Mouse (Mus musculus): ENCODE data around the gene Pram1.

Gene Pram1

DNA sequence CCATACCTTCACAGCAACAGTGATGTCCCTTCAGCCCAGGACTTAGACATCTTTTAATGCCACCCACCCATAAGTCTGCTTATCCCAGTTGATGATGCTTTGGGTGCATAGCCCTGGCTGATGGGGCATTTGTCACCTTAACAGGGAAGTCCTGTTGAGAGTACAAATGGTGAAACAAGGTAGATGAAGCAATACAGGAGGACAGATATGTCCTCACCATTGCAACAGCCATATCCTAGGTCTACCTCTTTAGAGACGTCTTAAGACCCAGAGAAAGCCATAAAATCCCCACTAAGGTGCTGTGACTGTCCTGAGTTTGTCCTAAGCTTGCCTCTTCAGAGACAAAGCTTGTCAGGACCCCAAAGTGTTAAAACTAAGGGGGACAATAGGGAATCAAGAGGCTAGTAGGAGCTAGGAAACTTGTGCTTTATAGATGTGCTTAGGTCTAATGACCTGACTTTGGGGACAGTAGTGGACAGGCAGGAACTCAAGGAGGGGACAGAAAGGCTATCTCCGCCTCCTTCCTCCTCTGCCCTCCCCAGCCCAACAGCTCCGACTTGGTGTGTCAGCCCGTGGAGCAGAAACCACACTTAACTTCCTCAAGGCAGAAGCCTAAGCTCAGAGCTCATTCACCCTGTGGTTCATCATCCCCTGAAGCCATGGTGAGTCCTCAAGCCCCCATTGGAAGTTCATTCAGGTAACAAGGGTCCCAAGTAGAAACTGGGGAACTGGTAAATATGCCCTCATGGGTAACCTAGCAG is at the start of gene Pram1:
Gene Pram1 (plus strand): TSS at position 541 of the 761 bp plus-strand sequence.
- DNase-seq (ENCODE audit: low spot score in 2 of 2), result no peak

DNA sequence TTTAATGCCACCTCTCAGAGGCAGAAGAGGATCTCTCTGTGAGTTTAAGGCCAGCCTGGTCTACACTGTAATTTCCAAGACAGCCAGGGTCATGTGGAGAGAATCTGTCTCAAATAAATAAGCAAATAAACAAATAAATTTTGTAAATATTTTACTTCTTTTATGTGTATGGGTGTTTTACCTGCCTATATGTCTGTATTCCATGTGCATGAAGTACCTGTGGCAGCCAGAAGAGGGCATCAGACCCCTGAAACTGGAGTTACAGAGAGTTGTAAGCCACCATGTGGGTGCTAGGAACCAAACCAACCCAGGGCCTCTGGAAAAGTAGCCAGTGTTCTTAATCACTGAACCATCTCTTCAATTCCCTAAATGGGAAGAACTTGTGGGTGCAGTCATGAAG is 40.6 kb upstream of the Pram1 start:
- no peak for DNase-seq (ENCODE audit: low spot score in 2 of 2)

DNA sequence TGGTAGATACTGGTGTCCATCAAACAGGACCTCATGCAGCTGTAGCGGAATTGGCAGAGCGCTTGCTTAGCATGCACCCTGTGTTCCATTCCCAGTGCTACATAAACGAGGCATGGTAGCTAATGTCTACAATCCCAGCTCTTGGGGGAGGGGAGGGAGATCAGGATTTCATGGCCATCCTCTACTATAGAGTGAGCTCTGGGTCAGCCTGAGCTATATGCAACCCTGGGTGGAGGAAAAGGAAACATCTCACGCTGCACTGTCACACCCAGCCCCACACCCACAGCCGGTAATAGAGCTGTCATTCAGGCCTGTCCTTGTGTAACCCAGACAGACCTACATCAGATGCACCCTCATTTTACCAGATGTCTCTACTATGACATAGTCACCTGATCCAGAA is 39.4 kb upstream of the Pram1 start:
- no peak for DNase-seq (ENCODE audit: low spot score in 2 of 2)

DNA sequence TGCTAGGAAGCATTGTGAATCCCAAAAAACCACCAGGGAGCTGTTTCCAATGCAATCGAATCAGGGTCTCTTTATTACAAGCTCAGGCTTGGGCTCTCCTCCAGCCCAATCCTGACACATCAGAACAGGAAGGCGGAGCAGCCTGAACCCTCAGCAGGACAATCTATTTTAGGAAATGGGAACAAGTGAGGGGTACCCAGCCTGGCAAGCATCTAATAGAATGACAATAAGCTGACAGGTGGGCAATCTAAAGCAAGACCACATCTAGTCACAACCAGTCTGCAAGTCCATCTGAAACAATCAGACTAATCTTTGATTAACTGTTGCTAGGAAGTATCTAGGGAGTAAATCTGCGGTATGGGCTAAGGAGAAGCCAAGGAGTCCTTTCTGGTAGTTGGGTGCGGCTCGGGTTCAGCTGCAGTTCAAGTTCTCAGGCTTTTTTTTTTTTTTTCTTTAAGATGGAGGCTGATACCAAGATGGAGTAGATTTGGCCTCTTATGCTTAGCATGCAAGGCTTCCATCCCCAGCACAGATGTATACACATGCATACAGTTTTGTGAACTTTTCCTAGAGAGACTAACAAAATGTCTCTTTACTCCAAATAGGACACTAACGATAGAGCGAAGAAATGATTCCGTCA is 37.9 kb upstream of the Pram1 start:
- no peak for DNase-seq (ENCODE audit: low spot score in 2 of 2)

DNA sequence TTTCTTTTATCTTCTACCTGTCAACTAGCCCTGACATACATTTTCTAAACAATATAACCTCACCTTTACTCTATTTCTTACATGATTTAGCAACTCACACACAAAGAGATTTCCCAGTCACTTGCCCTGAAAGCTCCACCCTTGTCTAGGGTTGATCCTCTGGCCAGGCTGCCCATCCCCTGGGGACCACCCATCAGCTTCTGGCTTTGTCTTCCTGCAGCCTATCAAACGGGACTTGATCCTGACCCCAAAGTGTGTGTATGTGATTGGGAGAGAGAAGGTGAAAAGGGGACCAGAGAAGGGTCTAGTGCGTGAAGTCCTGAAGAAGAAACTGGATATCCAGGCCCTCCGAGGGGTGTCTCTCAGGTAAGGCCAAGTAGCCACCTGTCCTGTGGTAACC is 37.0 kb upstream of the Pram1 start:
- no peak for DNase-seq (ENCODE audit: low spot score in 2 of 2)

DNA sequence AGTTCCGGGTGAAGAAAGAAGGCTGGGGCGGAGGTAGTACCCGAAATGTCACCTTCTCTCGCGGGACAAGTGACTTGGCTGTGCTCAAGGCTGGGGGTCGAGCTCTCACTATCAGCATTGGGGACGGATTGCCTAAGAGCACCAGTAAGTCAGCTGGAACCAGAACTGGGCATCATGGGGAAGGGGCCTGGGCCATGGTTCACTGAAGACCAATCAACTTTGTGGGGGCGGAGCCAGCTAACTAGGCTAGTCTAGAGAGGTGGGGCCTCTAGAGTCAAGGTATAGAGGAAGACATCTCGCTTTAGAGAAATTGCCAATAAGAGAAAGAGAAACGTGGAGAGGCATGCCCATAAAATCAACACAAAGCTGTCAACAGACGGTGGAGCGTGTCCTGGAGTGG is 35.9 kb upstream of the Pram1 start:
- peak in 1 of 2 experiments; percentile 9 for DNase-seq (ENCODE audit: low spot score in 2 of 2)

DNA sequence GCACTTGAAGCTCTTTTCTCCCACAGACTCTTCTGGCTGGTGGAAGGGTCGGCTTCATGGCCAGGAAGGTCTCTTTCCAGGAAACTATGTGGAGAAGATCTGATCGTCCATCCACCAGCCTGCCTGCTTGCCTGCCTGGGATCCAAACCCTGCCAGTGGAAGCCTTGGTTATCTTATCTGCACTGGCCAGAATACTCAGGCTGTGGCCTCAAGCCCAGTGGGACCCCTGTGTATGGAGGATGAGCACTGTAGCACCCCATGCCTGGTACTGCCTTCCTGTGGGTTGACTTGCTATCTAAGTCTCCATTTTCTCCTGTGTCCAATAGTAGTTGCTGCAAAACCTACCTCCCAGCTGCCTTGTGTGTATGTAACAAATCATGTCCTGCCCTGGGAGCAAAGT is 30.6 kb upstream of the Pram1 start:
- peak in 1 of 2 experiments; percentile 8 for DNase-seq (ENCODE audit: low spot score in 2 of 2)

DNA sequence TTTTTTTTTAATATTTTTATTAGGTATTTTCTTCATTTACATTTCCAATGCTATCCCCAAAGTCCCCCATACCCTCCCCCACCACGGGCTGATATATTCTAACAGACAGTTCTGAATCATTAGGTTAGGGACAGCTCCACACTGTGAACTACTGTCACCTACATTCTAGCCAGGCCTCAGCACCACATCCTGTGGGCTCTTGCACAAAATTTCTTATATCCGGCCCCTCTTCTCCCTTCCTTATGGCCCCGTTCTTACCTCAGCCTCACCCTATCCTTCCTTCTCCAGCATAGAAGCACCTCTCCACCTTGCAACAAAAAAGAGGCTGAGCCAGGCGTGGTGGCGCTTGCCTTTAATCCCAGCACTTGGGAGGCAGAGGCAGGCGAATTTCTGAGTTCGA is 27.3 kb upstream of the Pram1 start:
- peak in 1 of 2 experiments; percentile 9 for DNase-seq (ENCODE audit: low spot score in 2 of 2)

DNA sequence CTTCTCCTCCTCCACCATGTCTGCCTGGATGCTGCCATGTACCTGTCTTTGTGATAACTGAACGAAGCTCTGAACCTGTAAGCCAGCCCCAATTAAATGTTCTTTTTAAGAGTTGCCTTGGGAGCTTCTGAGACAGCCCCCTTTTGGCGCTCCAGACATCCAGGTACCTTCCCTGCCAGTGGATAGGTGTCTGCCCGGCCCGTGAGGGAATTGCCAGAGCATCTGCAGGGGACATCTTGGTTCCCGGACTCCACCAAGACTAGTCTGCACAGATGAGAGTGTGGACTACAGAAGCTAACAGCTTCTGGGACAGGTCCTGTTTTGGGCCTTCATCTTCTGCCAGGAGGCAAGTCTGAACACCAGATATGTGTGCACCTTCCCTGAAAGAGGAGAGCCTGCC is 24.1 kb upstream of the Pram1 start:
- peak in 1 of 2 experiments; percentile 0 for DNase-seq (ENCODE audit: low spot score in 2 of 2)

DNA sequence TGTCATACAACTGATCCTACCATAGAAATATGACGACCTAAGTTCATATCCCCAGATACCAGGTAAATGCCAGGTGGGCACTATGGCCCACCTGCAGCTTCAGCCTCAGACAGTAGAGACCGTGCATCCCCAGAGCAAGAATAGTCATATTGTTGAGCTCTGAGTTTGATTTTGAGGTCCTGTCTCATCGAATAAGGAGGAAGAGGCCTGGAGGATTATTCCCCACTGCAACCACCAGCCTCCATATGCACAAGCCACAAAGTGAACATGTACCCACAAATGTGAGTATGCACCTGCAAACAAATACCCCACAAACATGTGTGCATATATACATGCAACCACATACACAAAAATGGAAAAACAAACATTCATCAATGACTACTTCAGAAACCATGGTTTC is 10.6 kb upstream of the Pram1 start:
- no peak for DNase-seq (ENCODE audit: low spot score in 2 of 2)

DNA sequence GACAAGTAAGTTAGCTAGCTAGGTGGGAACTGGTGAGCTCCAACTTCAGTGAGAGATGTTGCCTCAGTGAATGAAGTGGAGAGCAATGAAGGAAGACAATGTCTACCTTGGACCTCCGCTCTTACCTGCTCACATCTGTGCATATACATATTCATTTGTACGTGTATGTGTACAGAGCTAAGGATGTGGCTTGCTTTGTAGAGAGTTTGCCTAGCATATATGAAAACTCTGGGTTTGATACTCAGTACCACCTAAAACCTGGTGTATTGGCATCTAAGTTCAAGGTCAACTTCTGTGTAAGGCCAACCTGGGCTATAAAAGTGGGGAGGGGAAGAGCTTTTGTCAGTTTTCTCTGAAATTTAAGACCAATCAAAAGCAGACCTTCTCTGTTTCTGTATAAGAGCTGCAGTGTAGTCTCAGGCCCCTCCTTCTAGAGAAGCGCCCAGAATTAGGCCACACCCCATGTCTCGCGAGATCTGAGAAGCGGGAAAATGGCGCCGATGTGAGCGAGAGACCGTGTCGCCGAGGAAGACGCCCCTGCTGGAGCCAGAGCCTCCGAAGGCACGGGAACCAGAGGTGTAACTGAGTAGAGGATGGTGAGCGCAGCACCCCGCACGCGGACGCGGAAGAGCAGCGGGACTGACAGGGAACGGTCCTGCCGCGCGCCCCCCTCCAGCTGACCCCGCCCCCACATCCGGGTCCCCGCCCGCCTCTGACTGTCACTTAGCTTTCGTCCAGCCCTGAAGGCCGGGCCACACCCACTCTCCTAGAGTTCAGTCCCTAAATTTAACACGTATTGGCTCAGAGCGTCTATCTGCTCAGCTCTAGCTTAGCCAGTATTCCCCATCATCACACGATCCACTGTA is 9.0 kb upstream of the Pram1 start, which contains the start of gene Zfp414:
Gene Zfp414 (plus strand): TSS at position 470 of the 866 bp plus-strand sequence.
- DNase-seq (ENCODE audit: low spot score in 2 of 2), result peak; percentile 93 to 95

DNA sequence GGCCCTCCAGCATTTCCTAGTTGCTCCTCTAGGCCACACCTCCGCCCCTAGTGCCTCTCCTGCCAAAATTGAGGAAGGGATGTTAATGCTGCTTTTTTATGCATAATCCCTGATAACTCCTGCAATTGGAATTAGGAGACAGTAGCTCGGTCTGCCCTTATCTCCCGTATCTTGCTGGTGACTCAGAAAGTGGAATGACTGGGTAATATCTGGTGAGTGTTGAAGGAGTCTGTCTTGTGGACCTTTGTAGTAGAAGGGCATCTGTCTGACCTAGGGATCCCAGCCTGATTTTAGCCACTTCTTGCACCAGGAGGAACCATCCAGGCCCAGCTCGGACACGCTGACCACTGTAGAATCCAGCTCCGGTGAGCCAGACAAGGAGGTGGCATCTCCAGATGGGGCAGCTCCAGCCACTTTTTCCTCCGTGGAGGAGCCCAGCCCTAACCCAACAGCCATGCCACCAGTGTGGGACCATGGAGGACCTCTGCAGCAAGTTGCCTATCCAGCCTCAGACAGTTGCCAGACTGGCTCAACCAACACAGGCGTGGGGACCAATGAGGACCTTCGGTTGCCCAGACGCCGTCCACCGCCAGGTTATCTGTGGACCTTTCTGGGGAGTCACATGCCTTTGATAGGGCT is 8.2 kb upstream of the Pram1 start:
- DNase-seq (ENCODE audit: low spot score in 2 of 2), result no peak

DNA sequence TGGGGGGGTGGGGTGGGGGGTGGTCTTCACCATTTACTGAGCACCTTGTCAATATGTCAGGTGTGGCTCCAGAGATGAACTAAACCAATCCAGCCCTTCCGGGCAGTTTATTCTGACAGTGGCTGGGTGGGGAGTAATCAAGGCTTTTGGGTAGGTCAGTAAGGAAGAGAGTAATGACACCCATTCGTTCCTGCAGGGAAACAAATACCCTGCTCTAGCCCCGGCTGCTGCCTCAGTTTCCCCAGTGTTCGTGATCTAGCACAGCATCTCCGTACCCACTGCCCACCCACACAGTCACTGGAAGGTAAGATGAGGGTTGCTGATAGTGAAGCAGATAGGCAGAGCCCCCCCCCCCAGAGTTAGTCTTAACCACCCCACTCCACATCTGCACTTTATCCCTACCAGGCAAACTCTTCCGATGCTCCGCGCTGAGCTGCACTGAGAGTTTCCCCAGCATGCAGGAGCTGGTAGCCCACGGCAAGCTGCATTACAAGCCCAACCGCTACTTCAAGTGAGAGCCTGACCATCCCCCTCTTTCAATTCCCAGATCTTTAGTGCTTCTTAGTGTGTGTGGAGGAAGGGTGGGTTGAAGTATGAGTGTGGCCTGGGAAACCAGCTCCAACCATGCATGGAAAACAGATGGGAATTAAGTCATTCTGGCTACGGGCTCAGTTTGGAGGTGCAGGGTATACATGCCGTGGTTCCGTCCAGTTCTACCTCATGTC is 7.5 kb upstream of the Pram1 start:
- DNase-seq (ENCODE audit: low spot score in 2 of 2), result no peak

DNA sequence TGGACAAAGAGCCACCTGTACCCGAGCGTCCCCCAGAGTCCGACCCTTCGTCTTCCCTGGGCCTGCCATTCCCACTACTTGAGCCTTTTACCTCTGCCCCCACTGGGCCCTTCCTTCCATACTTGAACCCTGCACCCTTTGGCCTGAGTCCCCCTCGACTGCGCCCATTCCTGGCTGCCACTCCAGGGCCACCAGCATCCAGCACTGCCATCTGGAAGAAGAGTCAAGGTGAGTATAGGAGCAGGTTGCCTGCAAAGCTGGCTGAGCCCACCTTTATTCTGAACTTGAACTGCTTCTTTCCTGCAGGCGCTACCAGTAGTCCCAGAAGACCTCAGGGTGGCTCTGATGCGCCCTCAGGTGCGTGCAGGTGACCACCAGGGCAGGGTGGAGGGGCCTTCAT is 6.6 kb upstream of the Pram1 start:
- no peak for DNase-seq (ENCODE audit: low spot score in 2 of 2)

DNA sequence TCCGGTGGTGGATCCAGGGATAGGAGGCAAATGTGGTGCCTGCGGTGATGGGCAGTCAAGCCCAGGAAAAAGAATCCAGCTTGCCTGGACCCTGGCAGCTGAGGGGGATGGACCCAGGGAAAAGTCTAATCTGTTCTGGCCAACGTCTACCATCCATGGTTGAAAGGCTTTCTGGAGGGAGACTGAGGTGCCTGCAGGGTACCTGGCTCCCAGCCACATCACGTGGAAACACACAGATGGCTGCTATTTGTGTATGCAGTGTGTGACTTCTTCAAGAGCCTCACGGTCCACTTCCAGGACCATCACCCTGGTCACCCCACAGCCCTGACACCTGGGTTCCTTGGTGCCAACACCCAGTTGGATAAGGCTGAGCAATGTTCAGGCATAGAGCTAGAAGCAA is 6.1 kb upstream of the Pram1 start:
- no peak for DNase-seq (ENCODE audit: low spot score in 2 of 2)

DNA sequence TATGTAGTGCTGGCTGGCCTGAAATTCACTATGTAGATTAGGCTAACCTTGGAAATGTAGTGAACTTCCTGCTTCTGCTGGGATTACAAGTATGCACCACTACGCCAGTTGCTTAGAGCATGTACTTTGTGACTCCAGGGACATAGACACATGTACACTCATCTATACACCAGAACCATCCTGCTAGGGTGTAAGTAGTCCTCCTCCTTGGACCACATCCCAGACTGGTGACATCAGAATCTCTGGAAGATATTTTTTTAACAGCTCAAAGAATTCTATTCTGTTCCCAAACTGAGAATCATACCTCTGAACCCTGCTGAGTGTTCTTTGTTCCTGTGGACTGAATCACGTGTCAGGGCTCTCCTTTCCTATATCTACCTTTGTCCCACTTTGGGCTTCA is 818 bp upstream of the Pram1 start:
- DNase-seq (ENCODE audit: low spot score in 2 of 2), result no peak

DNA sequence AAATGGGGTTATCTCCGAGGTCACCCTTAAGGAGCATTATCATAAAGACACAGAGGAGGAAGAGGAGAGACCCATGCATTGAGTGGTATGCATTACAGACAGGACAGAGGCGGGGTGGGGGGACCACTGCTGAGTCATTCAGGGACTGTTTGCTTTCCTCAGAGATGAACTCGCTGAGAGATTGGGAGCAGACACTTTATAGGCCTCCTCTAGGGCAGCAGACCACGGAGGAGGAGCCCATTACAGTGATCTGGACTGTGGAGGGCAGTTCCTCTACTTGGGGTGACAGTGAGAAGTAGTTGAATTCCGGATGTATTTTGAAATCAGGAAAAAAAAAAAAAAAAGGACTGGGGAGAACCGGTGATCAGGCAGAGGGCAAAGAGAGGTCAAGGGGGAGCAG is 1.9 kb downstream of the Pram1 start:
- no peak for DNase-seq (ENCODE audit: low spot score in 2 of 2)

DNA sequence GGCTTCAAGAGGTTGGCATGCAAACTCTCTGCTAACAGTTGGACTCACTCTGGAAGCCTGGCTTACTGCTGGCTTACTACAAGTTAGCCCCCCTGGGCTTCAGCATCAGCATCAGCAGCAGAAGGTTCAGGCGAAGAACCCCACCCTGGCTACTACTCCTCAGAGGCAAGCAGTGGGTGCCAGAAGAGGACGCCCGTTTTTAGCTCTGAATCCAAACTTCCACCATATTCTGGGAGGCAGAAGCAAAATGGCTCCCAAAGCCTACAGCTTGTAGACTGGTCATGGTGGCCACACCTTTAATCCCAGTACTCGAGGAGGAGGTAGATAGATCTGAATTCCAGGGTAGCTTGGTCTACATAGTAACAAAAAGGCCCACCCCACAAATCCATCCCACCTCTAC is 6.2 kb downstream of the Pram1 start:
- DNase-seq (ENCODE audit: low spot score in 2 of 2), result no peak

DNA sequence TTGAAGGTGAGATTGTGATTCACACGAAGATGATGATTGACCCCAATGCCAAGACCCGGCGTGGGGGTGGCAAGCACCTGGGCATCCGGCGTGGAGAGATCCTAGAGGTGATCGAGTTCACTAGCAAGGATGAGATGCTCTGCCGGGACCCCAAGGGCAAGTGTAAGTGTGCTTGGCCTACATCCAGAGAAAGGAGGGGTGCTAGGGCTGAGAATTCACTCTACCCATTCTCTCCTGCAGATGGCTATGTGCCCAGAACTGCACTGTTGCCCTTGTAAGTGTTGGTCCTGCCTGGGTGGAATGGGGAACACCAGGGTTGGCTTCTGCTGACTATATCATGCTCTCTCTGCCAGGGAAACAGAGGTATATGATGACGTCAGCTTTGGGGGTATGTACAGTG is 7.2 kb downstream of the Pram1 start:
- DNase-seq (ENCODE audit: low spot score in 2 of 2), result no peak

DNA sequence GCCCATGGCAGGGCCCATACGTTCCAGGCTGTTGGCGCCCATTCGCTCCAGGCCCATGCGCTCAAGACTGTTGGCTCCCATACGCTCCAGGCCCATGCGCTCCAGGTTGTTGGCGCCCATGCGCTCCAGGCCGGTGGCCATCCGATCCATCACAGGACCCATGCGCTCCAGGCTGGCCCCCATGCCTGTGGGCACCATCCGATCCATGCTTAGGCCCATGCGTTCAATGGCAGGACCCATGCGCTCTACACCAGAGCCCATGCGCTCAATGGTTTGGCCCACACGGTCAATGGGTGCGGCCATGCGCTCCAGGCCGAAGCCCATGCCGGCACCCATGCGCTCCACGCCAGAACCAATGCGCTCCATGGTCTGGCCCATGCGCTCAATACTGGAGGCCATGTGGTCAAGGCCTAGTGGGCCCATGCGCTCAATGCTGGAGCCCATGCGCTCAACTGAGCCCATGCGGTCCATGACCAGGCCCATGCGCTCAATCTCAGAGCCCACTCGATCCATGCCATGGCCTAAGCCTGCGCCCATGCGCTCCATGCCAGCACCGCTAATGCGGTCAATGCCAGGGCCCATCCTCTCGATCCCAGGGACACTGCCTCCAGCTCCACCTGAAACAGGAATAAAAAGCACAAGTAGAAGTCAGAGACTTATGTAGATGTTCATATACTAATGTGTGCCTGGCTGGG is 12.1 kb downstream of the Pram1 start:
- DNase-seq (ENCODE audit: low spot score in 2 of 2), result no peak

DNA sequence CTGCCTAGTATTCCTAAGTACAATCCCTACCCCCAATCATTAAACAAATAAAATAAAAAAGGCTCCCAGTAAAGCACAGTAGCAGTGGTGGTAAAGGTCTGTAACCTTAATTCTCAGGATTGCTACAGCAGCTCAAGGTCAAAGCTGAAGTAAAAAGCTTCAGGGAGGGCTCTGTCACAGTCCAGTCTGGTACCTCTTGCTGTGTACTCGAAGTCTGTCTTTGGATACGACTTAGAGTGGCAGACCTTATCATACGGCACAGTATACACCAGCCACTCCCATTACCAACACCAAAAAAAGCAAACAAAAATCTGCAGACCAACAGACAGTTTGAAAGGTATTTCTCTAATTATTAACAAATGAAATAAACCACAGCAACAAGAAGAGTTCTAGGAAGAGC is 29.0 kb downstream of the Pram1 start:
- DNase-seq (ENCODE audit: low spot score in 2 of 2), result no peak

Data from spleen, postnatal 10 days (tissue).